Mouse (Mus musculus) adipocyte (in vitro differentiated cells): ENCODE measurements around the gene Creld2.
A peak's percentile ranks its signal among the peaks of the same experiment; 100 is the strongest.
"Not testable (repeated sequence)": the region's sequence is repeated elsewhere in the genome, so short reads cannot be mapped to it uniquely, and the experiment has no call there.

Source experiments
- DNase-seq: peaks from one replicate; pipeline ENCODE4 v3.0.0-alpha.2; 2016; ENCODE audit warnings: low spot score

The Creld2 gene

DNA sequence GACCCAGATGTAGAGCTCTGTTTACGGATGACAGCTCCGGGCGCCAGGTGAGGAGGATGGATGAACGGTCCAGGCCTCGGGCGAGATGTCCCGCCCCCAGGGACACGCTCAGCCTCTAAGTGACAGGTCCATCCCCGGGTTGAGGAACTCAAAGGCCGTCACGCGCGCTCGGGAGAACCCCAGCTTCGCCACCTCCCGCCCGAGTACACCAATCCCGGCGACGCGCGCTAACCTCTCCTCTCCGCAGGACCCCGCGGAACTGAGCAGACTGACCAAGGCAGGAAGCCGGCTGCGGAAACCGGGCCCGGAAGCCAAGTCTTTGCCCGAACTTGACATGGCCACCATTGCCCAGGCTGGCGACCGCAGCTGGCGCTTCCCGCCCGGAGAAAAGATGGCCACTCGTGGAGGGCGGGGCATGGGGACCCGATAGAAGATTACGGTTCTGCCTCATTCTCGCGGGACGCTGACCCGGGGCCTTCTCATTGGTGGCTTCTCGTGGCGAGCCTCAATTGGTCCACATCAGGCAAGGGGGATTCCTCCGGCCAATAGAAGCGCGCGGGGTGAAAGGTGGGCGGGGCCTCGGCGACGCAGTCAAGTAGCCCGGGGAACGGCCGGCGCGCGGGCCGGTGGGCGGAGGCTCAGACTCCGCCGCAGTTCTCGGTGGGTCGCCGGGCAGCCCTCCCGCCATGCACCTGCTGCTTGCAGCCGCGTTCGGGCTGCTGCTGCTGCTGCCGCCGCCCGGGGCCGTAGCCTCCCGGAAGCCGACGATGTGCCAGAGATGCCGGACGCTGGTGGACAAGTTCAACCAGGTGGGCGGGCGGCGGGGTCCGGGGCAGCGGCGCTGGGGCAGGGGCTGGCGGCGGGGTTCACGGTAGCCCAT, at the start of gene Creld2, which contains the start of gene Alg12:
Creld2 (plus strand) TSS at position 621 of the 880 bp plus-strand sequence.
Alg12 (minus strand) TSS at position 293 of the 880 bp plus-strand sequence.
- peak; percentile 99 for DNase-seq

DNA sequence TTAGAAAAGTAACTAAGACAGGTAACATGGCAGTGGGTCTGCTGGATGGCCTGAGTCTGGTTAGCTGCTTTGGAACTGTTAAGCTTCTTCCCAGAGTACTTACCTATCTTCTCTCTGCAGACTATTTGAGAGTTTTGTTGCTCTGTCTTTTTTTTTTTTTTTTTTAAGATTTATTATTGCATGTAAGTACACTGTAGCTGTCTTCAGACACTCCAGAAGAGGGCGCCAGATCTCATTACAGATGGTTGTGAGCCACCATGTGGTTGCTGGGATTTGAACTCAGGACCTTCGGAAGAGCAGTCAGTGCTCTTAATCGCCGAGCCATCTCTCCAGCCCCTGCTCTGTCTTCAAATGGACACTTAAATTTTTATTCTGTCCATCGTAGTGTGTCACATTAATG, 44.8 kb upstream of the Creld2 start:
- not testable (repeated sequence) for DNase-seq

DNA sequence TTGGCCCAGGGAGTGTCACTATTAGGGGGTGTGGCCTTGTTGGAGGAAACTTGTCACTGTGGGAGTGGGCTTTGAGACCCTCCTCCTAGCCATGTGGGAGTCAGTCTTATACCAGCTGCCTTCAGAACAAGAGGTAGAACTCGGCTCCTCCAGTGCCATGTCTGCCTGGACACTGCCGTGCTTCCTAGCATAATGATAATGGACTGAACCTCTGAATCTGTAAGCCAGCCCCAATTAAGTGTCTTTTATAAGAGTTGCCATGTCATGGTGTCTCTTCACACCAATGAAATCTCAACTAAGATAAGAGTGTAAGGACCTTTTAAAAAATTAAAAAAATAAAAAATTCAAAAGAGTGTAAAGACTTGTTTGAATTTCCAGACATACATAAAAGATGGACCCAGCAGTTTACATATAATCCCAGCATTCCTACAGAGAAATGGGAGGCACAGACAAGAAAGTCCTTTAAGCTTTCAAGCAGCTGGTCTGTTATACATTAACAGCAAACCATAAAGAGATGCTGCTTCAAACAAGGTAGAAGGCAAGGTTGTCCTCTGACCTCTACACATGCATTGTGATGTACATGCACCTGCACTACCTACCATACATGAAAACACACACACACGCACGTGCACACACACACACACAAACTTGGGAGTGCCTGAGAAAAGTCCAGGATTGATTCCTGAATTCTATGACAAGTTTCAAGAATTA, 27.2 kb upstream of the Creld2 start:
- no peak for DNase-seq

DNA sequence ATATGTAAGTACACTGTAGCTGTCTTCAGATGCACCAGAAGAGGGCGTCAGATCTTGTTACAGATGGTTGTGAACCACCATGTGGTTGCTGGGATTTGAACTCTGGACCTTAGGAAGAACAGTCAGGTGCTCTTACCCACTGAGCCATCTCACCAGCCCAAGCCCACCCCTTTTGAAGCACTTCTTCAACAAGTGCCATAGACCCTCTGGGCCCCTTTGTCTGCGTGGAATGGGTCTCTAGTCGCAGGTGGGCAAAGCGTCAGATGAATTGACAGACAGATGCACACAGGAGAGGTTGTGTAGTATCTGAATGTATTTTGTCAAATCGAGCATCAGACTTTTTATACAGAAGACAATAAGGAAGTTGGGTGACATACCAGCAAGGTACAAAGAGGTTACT, 24.7 kb upstream of the Creld2 start:
- DNase-seq, result not testable (repeated sequence)

DNA sequence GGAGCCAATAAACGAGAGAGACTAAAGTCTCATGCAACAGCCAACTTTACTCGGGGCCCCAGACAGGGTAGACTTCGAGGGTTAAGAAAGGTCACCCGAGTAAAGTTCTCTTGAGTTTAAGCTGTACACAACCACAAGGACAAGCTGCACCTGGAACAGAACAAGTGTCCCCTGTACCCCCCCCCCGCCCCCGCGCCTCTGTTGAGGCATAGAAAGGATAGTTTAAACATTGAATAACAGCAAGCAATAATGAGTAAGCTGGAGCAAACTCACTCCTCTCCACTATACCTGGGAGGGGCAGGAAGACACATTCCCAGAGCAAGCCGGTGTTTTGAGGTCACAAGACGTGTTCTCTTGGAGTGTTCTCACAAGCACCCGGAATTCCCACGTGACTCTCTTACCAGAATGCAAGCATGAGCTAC, 19.5 kb upstream of the Creld2 start:
- DNase-seq, result no peak

DNA sequence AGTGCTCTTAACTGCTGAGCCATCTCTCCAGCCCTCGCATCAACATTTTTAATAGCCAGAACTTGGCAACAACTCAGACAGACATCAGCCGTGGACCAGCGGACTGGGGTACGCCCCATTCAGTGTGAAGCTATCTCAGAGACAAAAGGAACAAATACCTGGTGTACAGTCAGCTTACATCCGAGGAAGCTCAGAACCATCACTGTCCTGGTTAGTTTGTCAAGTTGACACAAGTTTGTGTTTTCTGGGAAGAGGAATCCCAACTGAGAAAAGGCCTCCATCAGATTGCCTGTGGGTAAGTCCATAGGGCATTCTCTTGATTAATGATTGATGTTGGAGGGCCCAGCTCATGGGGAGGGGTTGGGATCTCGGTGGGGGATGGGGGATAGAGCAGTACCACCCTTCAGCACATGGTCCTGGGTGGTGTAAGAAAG, 18.5 kb upstream of the Creld2 start:
- DNase-seq, result no peak

DNA sequence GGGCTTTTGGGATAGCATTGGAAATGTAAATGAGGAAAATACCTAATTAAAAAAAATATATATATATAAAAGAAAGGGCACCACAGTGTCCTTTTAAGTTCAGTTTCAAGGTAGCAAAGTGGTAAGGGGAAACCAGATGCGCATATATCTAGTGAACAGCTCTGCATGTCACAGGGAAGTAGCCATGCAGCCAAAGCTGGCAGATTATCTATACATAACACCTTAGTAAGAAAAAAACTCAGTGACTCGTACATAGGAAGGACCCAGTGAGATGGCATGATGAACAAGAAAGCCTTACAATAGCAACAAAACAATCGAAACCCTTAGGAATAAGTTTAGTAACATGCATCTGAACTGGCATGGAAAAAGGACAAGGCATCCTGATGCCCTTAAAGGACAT, 17.5 kb upstream of the Creld2 start:
- no peak for DNase-seq

DNA sequence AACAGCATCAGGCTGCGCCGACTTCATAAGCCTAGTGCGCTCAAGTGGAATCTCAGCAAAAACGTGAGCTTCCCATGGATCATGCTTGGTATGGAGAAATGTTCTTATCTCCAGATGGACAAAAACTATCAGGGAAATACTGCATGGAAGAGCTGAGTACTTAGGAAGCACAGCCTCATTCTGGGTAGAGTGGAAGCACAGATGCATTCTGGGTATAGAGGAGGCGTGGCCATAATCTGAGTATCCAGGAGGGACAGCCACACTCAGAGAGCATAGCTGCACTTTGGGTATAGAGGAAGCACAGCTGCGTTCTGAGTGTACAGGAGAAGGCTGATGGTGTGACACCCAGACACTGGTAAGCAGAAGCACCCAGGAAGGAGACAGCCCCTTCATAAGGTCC, 17.1 kb upstream of the Creld2 start:
- no peak for DNase-seq

DNA sequence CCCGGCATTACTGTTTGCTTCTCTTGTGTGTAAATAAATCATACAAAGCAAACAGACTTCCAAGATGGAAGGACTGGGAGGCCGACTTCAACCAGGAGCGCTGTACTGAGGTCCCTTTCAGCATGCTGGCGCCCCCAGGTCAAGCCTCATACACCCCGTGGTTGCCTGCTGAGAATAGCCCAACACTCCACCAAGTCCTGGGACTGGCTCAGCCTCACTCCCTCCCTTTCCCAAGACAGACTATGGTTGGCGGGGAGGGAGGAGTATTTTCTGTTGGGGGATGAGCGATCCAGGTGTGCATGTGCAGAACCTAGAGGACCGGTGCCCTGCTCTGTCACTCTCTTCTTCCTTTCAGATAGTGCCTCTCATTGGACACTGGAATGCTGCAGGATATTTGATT, 11.3 kb upstream of the Creld2 start:
- DNase-seq, result no peak

DNA sequence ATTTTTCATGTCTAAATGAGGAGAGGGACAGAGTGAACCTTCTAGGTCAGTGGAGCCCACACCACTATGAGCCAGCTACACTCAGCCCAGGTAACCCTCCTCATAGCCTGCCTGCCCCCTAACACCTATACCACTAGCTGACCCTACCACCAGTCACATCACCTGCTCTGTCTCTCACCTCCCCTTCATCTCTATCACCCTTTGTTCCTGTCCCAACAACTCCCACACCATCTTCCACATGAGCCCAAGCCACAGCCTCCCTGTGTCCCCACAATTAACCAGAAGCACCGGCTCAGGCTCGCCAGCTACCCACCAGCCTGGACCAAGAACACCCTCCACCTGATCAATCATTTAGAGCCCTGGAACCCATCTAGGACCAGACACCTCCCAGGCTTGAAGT, 9.1 kb upstream of the Creld2 start:
- no peak for DNase-seq

DNA sequence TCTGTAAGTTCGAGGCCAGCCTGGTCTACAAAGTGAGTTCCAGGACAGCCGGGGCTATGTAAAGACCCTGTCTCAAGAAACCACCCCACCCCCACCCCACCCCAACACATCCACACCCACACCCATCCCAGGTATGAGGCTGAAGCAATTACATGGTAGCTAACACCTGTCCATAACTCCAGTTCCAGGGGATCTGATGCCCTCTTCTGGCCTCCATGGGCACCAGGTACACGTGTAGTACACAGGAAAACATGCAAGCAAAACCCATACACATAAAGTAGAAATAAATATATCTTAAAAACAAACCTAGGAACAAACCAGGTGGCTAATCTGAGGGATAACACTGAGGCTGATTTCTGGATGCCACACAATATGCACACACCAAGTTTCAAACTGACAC, 6.2 kb upstream of the Creld2 start:
- no peak for DNase-seq

DNA sequence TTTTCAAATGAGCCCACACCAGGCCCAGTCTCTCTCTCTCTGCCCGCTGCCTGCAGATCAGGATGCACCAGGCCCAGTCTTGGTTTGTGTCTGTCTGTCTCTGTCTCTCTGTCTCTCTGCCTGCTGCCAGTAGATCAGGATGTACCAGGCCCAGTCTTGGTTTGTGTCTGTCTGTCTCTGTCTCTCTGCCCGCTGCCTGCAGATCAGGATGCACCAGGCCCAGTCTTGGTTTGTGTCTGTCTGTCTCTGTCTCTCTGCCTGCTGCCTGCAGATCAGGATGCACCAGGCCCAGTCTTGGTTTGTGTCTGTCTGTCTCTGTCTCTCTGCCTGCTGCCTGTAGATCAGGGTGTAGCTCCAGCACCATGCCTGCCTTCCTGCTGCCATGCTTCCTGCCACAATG, 5.6 kb upstream of the Creld2 start:
- not testable (repeated sequence) for DNase-seq

DNA sequence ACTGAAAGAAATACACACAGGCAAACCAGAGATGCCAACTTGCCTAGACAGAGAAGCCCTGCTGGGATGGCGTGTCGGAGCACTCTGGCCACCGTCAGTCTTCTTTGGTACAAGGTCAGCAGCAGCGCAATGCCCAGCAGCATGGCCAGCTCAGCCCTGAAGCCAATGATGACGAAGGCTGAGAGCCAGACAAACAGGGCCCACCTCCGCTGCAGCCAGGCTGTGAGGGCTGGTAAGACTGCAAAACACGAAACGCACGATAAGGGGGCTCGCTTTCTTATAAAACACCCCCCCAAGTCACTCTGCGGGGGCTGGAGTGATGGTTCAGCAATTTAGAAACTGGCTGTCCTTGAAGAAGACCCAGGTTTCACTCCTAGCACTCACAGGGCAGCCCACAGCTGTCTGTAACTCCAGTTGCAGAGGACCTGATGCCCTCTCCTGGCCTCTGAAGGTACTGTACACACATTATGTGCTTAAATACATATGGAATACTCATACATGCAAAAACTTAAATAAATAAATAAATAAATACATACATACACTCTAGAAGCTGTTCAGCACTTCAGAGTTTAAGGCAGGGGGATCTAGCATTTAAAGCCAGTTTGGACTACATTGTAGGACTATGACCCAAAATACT, 4.9 kb upstream of the Creld2 start:
- DNase-seq, result no peak

DNA sequence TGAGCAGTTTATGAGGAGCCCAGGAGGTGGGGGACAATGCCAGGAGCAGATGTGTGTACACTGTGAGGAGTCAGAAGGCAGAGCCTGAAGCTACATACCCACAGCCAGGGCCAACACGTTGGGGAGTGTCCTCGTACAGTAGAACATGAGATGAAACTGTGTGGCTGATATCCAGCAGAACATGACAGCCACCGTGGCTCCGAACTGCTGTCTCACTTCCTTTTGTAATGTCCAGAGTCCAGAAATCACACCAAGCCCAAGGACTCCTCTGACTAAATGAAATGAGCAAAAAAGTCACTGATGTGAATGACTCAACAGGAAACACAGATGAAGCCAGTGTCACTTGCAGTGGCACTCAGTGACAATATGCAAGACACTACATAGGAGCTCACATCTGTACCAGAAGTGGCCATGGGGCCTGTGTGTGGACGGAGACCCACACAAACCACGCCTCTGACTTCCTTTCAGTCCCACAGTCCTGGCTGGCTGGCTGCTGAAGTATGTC, 4.2 kb upstream of the Creld2 start:
- DNase-seq, result no peak

DNA sequence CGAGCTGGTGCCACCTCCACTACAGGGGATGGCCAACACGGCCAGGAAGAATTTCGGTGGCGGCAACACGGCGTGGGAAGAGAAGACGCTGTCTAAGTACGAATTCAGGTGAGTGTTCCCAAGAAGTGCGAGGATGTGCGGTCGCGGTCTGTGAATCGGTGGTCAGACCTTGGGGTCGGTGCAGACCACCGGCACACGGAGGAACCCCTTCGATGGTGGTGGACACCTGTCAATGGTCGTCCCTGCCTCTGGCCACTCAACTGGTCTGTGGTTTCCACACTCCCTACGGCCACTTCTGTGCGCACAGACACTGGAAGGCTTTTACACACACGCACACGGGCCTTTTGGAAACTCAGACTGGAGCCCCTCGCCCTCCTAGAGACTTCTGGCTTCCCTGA, 459 bp downstream of the Creld2 start:
- DNase-seq, result no peak

DNA sequence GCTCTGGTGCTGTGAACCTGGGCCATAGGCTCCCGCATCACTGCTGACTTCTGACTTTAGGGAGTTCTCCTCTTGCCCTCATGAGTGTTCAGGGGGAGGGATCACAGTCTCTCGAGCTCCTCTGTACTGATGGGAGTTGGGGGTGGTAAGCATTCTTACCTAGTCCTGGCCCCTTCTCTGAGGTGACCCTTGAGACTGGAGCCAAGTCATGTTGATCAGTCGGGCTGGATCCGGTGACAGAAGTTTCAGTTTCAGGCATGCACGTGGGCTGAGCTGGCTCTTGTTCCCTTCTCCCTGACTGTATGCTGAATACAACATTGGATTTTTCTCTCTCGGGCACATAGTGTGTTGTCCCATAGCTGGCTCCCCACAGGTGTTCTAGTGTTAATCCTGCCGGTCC, 2.0 kb downstream of the Creld2 start:
- DNase-seq, result no peak

DNA sequence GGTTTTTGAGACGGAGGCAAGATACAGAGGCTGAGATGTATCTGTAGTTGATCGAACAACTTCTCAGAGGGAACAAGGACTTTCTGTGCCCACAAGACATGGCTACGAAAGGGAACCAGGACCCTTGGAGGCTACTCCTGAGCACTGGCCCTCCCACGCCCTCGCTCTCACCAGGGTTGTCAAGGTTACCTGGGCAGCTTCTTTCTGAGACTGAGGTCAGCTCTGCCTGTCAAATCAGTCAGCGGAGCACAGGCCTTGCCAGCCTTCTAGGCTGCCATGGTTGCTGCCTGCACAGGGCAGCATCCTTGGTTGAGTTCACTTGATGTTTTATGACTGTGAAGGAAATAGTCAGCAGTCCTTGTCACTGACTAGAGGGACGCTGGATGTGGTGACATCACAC, 3.1 kb downstream of the Creld2 start:
- no peak for DNase-seq

DNA sequence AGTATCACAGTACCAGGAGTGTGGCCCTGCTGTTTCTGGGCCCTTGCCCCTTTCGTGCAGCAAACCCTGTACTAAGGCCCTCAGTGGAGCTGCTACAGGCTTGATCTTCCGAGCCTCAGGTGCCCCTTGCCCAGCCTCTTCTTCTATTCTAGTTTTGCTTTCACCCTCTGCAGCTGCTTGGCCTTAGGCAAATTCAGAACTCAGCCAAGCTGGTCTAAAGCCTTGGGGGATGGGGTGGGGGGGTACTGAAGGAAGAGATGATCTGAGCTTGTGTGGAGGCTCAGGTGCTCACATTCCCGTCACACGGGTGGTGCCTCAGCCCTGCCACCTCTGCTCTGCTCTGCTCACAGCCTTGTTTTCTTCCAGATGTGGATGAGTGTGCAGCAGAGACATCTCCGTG, 3.9 kb downstream of the Creld2 start:
- no peak for DNase-seq

DNA sequence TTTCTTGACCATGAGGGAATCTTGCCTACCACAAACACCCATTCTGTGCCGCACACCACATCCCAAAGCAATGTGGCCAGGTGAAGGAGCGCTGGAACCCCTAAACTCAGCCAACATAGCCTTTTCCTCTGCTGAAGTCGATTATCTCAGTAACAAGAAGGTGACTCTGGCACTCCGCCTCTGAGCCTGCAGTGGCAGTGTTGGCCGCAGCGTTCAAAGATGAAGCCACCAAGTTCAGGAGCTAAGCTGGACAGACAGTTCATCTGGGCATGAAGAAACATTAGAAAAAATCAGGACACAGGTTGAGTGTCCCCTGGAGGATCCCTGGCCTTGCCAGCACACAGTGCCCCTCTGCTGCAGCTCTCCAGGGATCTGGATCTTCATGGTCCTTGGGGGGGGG, 8.0 kb downstream of the Creld2 start:
- DNase-seq, result no peak

DNA sequence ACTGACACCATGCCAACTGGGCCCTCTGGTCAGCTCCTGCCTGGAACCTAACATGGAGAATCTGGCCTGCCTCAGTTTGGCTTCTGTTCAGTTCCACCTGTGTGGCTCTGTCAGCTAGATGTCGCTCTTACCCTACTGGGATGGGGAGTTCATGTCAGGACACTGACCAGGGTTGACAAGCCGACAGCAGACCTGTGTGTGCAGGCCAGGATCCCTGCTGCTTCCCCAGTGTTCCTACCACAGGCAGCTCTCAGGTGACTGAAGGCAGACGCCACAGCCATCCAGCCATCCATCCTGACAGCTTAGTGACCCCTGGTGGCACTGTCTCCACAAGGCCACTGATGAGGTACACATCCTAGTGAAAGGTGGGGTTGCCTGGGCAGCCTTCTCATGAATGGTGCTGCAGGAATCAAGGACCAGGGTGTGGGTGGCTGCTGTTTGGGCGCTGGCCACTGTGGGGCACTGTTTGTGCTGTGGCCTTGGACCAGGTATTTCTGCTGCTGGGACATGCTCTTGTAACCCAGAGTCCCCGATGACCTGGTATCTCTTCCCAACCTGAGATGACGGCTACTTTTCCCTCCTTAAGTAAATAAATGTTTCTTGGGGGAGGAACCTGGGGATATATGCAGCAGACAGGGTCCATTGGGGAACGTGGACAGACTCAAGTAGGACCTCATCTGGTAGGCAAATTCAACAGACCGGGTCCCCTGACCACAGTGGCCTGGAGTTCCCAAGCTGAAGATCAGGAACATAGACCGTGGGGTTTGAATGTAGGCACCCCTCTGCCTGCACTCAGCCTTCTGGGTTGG, 8.7 kb downstream of the Creld2 start:
- DNase-seq, result peak; percentile 80

DNA sequence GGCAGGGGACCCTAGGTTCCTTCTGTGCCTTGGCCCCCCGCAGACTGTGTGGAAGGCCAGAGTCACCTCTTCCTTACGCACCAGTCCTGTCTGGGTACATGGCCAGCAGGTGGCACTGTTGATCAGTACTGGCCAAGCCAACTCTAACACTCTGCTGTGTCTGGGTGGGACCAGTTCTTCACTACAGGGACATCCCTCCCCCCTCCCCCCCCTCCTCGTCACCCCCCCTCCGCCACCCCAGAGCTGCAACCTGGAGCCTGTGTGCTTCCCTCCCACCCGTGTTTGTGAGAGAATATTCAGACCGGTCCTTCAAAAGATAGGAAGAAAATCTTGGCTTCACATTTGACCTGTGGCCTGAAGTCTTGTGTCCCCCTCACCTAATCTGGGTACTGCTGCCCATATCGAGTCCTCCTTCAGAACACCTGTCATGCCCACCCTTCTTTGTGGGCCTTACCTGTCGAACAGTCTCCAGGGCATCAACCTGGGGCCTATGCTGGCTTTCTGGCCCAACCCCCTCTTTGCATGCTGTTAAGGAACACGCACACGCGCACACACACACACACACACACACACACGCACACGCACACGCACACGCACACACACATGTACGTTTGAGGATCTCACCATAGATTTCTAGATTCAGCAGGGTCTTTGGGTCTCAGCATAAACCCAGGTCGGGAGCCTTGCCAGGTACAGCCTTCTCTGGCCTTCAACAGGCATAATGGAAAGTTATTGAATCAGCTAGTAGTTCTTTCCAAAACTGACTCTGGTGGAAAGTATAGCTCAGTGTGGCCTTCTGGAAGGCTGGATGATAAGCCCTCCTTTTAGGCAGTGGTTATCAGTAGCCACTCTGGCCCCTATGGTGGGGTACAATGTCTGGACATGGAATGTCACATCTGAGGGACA, 9.6 kb downstream of the Creld2 start:
- peak; percentile 89 for DNase-seq
